Mouse (Mus musculus) liver, embryonic 14 days (tissue): ENCODE results near the gene Dok3. TPM values are rescaled to one million over a fixed set of nuclear protein-coding genes. Genes with fewer than 3 reads are reported as not detected.

ENCODE experiments used
- polyA plus RNA-seq: library from polyadenylated mRNA; depleted of rRNA; stranded (reverse); fragments of >200 nt; gene quantifications from 2 replicates; pipeline ENCODE4 v1.2.3, GENCODE M21; 2012; rRNA removed

Gene Dok3
- 3.9 and 4.9 TPM in 2 replicates for polyA plus RNA-seq

GRCm38 (mm10) chr13:55529198-55529915, at the start of gene Dok3:
Gene Dok3 (minus strand): TSS chr13:55529296.

GRCm38 (mm10) chr13:55573432-55573831, 44.3 kb upstream of the Dok3 start, which contains the start of gene Tmed9:
Gene Tmed9 (plus strand): TSS chr13:55573732.

GRCm38 (mm10) chr13:55571027-55571751, 42.1 kb upstream of the Dok3 start, which contains the start of gene Fam193b:
Gene Fam193b (minus strand): TSS chr13:55571120.

GRCm38 (mm10) chr13:55536194-55537175, 7.4 kb upstream of the Dok3 start, which contains the start of gene Ddx41:
Gene Ddx41 (minus strand): TSS chr13:55536658.

GRCm38 (mm10) chr13:55513111-55513748, 15.9 kb downstream of the Dok3 start, which contains the start of gene Pdlim7:
Gene Pdlim7 (minus strand): TSS chr13:55513676.

GRCm38 (mm10) chr13:55487578-55488498, 41.3 kb downstream of the Dok3 start, which contains the start of gene Dbn1:
Gene Dbn1 (minus strand): TSS chr13:55488111.

Other genes starting within 250 kb of the Dok3 start
- gene Prelid1, start 208.8 kb downstream of the Dok3 start, polyA plus RNA-seq, result 106 and 131 TPM in 2 replicates
- gene Rab24, start 207.3 kb downstream of the Dok3 start, polyA plus RNA-seq, result 46.2 and 48.4 TPM in 2 replicates
- gene Mxd3, start 199.5 kb downstream of the Dok3 start, polyA plus RNA-seq, result 28.7 and 32.2 TPM in 2 replicates
- gene Lman2, start 166.5 kb downstream of the Dok3 start, polyA plus RNA-seq, result 33.8 and 37.5 TPM in 2 replicates
- gene Rgs14, start 159.6 kb downstream of the Dok3 start, polyA plus RNA-seq, result 1.3 and 1.6 TPM in 2 replicates
- gene Slc34a1, start 131.1 kb downstream of the Dok3 start, polyA plus RNA-seq, result not detected in 2 replicates
- not detected in 2 replicates for gene Pfn3, start 114.1 kb downstream of the Dok3 start, polyA plus RNA-seq
- 48.2 and 48.8 TPM in 2 replicates for gene F12, start 102.5 kb downstream of the Dok3 start, polyA plus RNA-seq
- gene Grk6, start 84.2 kb downstream of the Dok3 start, polyA plus RNA-seq, result 23.9 and 26.4 TPM in 2 replicates
- 0.27 and 0.45 TPM in 2 replicates for gene Prr7, start 65.0 kb downstream of the Dok3 start, polyA plus RNA-seq
- gene Dbn1, start 41.2 kb downstream of the Dok3 start, polyA plus RNA-seq, result 4.4 and 6.9 TPM in 2 replicates
- 12.5 and 13.1 TPM in 2 replicates for gene Pdlim7, start 15.6 kb downstream of the Dok3 start, polyA plus RNA-seq
- gene Ddx41, start 7.4 kb upstream of the Dok3 start, polyA plus RNA-seq, result 27.1 and 31.4 TPM in 2 replicates
- 16.9 and 20.4 TPM in 2 replicates for gene Fam193b, start 41.8 kb upstream of the Dok3 start, polyA plus RNA-seq
- gene Tmed9, start 44.4 kb upstream of the Dok3 start, polyA plus RNA-seq, result 57.0 and 61.6 TPM in 2 replicates
- 5.0 and 5.8 TPM in 2 replicates for gene B4galt7, start 70.6 kb upstream of the Dok3 start, polyA plus RNA-seq
- 14.6 and 14.8 TPM in 2 replicates for gene Caml, start 93.7 kb upstream of the Dok3 start, polyA plus RNA-seq
- gene Ddx46, start 105.7 kb upstream of the Dok3 start, polyA plus RNA-seq, result 22.0 and 23.7 TPM in 2 replicates
- 16.8 and 20.6 TPM in 2 replicates for gene B230219D22Rik, start 163.8 kb upstream of the Dok3 start, polyA plus RNA-seq
- gene Txndc15, start 185.4 kb upstream of the Dok3 start, polyA plus RNA-seq, result 9.9 and 11.6 TPM in 2 replicates
- 23.5 and 25.7 TPM in 2 replicates for gene Pcbd2, start 198.1 kb upstream of the Dok3 start, polyA plus RNA-seq